Mouse (Mus musculus): ENCODE measurements around the gene Frs3.

- TF ChIP-seq CTCF (IDR thresholded peaks at IDR 0.05; ENCODE audit: borderline replicate concordance, insufficient read depth, low read depth, low read length) = no peak
- TF ChIP-seq POLR2A (IDR thresholded peaks at IDR 0.05; ENCODE audit: borderline replicate concordance, insufficient read depth, low read length) = no peak
Observed at GRCm38 (mm10) chr17:47698156-47698555, 9.3 kb downstream of the Frs3 start.
